Mouse (Mus musculus) ES-Bruce4 (cell line): Measurements from ENCODE around the gene Lemd1. TPM values are rescaled to one million over a fixed set of nuclear protein-coding genes. Genes with fewer than 3 reads are reported as not detected.
A peak's percentile ranks its signal among the peaks of the same experiment; 100 is the strongest.
"Not testable (repeated sequence)": the region's sequence is repeated elsewhere in the genome, so short reads cannot be mapped to it uniquely, and the experiment has no call there.

Source experiments
- H3K27ac ChIP-seq: 2 replicates; pipeline ENCODE4 v1.5.1; 2012; ENCODE audit warnings: low read length, inconsistent platforms; ENCODE audit not compliant: insufficient read depth
- H3K27me3 ChIP-seq: 2 replicates; pipeline ENCODE4 v1.6.1; 2012; ENCODE audit warnings: mild to moderate bottlenecking, low read length, inconsistent platforms; ENCODE audit not compliant: control insufficient read depth, poor library complexity, insufficient read depth, severe bottlenecking
- H3K36me3 ChIP-seq: 2 replicates; pipeline ENCODE4 v1.6.1; 2012; ENCODE audit warnings: inconsistent platforms, mild to moderate bottlenecking, low read length, moderate library complexity; ENCODE audit not compliant: control insufficient read depth, poor library complexity, insufficient read depth, severe bottlenecking
- H3K4me1 ChIP-seq: one replicate; pipeline ENCODE4 v1.8.1; 2011; ENCODE audit warnings: low read length; ENCODE audit not compliant: control insufficient read depth, insufficient read depth
- H3K4me3 ChIP-seq: 2 replicates; pipeline ENCODE4 v1.5.1; 2011; ENCODE audit warnings: low read depth, mild to moderate bottlenecking, low read length
- H3K9ac ChIP-seq: 2 replicates; pipeline ENCODE4 v1.6.1; 2012; ENCODE audit warnings: low read depth, mild to moderate bottlenecking, inconsistent platforms; ENCODE audit not compliant: poor library complexity, severe bottlenecking
- H3K9me3 ChIP-seq: replicated peaks from 2 replicates; pipeline ENCODE4 v1.6.1; 2012; ENCODE audit warnings: mild to moderate bottlenecking, low read length, inconsistent platforms; ENCODE audit not compliant: control insufficient read depth, poor library complexity, insufficient read depth, severe bottlenecking
- CTCF ChIP-seq: IDR thresholded peaks from one replicate; pipeline ENCODE4 v1.8.1; 2011; ENCODE audit warnings: low read depth, low read length
- EP300 ChIP-seq: IDR thresholded peaks from 2 replicates; pipeline ENCODE4 v1.6.1; 2011; ENCODE audit warnings: low read depth, low read length; ENCODE audit not compliant: insufficient read depth
- POLR2A ChIP-seq: IDR thresholded peaks from one replicate; pipeline ENCODE4 v1.8.1; 2011; ENCODE audit warnings: low read length; ENCODE audit not compliant: insufficient read depth
- polyA plus RNA-seq: library from polyadenylated mRNA; stranded (reverse); fragments of >200 nt; gene quantifications from 2 replicates; pipeline ENCODE4 v1.2.4, GENCODE M21; 2011; ENCODE audit warnings: low read depth; ENCODE audit not compliant: missing spikeins, insufficient read depth, insufficient read length

Gene Lemd1
- polyA plus RNA-seq, 1 experiment: 20.0 TPM

DNA sequence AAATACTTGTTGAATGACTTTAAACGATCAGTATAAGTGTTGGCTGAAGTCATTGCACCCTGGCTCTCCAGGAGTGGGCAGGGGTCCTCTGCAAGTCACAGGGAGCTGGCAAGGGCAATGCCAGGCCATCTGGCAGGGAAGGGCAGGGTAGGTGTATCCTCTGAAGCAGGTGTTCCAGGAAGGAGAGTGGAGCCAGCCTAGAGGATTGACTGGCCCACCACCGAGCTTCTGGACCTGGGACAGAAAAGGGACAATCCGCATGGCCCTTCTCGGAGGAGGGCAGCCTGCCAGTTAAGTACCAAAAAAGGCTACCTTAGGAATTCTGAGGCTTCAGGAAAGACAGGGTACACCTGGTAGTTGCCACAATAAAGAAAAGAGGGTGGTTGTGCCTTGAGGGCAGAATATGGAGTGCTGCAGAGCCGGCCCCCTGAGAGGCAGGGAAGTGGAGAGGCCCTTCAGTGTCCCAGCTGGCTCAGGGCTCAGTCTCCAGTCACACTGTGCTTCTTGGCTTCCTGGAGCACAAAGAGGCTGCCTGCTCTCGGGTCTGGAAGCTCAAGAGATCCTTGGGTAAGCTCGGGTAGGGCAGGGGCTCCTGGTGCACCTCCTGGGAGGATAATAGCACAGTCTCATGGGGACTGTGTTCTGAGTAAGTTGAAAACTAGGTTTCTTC lies 29.9 kb upstream of the Lemd1 start:
- TF ChIP-seq CTCF (no peak), POLR2A (no peak), EP300 (no peak)
- H3K36me3 ChIP-seq: no peaks in the 10 kb centered on the region
- no peak overlapping the region for H3K9ac ChIP-seq
- no peak overlapping the region for H3K27ac ChIP-seq
- H3K4me3 ChIP-seq: no peak overlapping the region
- H3K4me1 ChIP-seq: peaks cover 10% of the 10 kb centered on the region
- no peaks in the 10 kb centered on the region for H3K9me3 ChIP-seq
- no peaks in the 10 kb centered on the region for H3K27me3 ChIP-seq

DNA sequence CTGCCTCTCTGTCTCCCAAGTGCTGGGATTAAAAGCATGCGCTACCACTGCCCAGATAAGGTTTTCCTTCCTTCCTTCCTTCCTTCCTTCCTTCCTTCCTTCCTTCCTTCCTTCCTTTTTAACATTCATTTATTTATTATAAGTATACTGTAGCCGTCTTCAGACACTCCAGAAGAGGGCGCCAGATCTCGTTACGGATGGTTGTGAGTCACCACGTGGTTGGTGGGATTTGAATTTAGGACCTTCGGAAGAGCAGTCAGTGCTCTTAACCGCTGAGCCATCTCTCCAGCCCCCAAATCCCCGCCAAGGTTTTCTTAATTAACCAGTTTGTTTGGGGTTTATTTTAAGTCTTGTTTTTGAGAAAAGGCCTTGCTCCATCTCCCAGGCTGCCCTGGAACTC lies 28.6 kb upstream of the Lemd1 start:
- H3K9ac ChIP-seq, H3K4me3 ChIP-seq, H3K36me3 ChIP-seq, H3K27me3 ChIP-seq, H3K9me3 ChIP-seq, H3K27ac ChIP-seq: not testable (repeated sequence)
- H3K4me1 ChIP-seq: peaks cover 10% of the 10 kb centered on the region

DNA sequence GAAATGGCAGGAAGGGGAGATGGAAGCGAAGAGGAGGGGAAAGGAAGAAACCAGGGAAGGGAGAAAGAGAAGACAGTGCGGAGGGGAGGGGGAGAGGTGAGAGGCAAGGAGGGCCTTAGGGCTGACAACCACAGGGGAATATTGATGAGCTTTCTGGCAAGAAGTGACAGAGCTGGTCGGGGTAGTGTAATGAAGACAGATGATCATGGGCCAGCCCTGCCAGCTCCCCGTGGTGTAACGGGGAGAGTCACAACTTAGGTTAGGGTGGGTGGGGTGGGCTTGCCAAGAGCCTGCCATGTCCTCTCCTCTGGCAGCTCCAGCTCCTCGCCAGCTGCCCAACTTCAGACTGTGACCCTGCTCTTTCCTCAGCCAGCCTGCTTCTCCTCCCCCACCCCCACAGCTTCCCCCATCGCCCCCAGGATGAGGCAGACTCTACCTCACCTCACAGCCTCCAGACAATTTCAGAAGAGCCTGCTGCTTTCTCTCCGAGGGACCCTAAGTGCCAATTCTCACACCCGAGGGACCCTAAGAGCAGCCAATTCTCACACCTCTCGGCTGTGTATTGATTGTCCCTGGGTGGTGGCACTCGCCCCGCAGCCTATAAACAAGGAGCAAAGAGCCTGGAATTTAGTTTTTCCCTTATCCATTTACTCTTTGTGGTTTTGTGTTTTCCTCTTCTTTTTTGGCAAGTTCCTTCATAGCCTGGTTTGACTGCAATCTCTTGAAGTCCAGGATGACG lies 26.3 kb upstream of the Lemd1 start:
- no peaks in the 10 kb centered on the region for H3K36me3 ChIP-seq
- TF ChIP-seq CTCF: no peak
- no peak for TF ChIP-seq EP300
- no peak for TF ChIP-seq POLR2A
- no peaks in the 10 kb centered on the region for H3K9me3 ChIP-seq
- H3K27me3 ChIP-seq: no peaks in the 10 kb centered on the region
- no peak overlapping the region for H3K9ac ChIP-seq
- no peaks in the 10 kb centered on the region for H3K4me1 ChIP-seq
- no peak overlapping the region for H3K27ac ChIP-seq
- no peak overlapping the region for H3K4me3 ChIP-seq

DNA sequence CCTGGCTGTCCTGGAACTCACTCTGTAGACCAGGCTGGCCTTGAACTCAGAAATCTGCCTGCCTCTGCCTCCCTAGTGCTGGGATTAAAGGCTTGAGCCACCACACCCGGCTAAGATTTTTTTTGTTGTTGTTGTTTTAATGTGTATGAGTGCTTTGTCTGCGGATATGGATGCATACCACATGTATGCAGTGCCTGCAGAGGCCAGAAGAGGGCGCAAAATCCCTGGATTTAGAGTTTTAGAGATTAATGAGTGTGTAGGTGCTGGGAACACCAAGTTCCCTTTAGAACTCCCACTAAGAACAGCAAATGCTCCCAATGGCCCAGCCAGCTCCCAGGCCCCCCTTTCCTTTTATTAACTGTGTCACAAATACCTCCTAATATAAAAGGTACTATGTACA lies 25.4 kb upstream of the Lemd1 start:
- Histone ChIP-seq H3K9me3 (no peaks in the 10 kb centered on the region), H3K4me3 (no peak overlapping the region), H3K9ac (no peak overlapping the region), H3K4me1 (no peaks in the 10 kb centered on the region), H3K27ac (no peak overlapping the region), H3K36me3 (no peaks in the 10 kb centered on the region), H3K27me3 (no peaks in the 10 kb centered on the region)
- peak; percentile 29 for TF ChIP-seq CTCF
- TF ChIP-seq EP300: no peak

DNA sequence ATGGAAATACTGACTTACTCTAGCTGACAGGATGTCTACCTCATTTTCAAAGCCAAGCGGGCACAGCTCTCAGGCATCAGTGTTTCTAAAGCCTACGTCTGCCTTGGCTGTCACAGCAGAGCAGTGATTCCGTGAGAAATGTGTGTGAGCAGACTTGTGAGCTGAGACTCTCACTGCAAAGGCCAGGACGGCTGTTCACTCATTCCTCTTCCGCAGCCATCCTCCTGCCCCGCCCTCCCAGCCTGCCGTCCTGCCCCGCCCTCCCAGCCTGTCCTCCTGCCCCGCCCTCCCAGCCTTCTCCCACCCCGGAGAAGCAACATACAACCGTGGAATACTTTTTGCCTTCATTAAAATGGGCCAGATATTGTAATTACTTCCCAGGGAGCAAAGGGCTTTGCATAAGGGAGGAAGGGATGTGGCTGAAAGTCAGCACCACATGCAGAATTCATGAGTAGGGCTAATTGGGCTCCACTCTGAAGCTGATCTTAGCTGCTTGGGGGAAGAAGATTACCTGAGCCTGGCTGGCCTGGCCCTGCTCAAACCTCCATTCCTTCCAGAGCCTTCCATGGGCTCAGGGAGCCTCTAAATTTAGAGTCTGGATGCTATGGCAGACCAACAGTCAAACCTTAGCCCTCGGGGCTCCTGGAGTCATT lies 23.0 kb upstream of the Lemd1 start:
- no peak overlapping the region for H3K27ac ChIP-seq

DNA sequence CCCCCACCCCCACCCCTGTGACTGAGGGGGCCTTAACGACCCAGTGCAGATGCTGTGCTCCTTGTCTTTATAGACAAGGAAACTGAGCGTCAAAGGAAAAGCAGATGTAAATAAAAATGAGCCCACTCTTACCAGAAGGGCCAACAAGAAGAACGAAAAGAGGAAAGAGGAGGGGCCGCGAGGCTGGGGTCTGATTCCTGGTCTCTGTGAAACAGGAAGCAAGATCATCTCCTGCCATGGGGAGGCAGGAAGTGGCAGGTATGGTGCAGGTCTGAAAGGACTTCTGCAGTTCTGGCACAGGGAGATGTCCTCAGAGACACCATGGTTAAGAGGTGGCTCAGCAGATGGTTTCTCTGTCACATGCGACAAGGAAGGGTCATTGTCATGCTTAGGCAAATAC lies 20.5 kb upstream of the Lemd1 start:
- Histone ChIP-seq H3K4me1 (no peaks in the 10 kb centered on the region), H3K4me3 (no peak overlapping the region), H3K9me3 (no peaks in the 10 kb centered on the region), H3K27ac (no peak overlapping the region), H3K36me3 (no peaks in the 10 kb centered on the region), H3K27me3 (no peaks in the 10 kb centered on the region), H3K9ac (no peak overlapping the region)
- TF ChIP-seq EP300 (no peak), CTCF (no peak), POLR2A (no peak)

More for the DNA sequence above, 23.0 kb upstream of the Lemd1 start:
- H3K9ac ChIP-seq: no peak overlapping the region
- TF ChIP-seq CTCF: no peak
- no peak for TF ChIP-seq EP300
- TF ChIP-seq POLR2A: no peak
- H3K4me3 ChIP-seq: no peak overlapping the region
- H3K9me3 ChIP-seq: no peaks in the 10 kb centered on the region
- no peaks in the 10 kb centered on the region for H3K4me1 ChIP-seq
- no peaks in the 10 kb centered on the region for H3K36me3 ChIP-seq
- no peaks in the 10 kb centered on the region for H3K27me3 ChIP-seq
